Mouse (Mus musculus): Measurements from ENCODE around the gene Ccdc97. TPM values are rescaled to one million over a fixed set of nuclear protein-coding genes. Genes with fewer than 3 reads are reported as not detected.

Gene Ccdc97
- polyA plus RNA-seq, 1 experiment from 2014 or later, result 25.6 TPM

GRCm38 (mm10) chr7:25684659-25685058 lies 34.2 kb downstream of the Ccdc97 start:
- H3K4me1 ChIP-seq (ENCODE audit: insufficient read depth, low read length), result peaks cover 43% of the 10 kb centered on the region
- H3K27me3 ChIP-seq (ENCODE audit: insufficient read depth, low read length), result peaks cover 16% of the 10 kb centered on the region
- ATAC-seq (ENCODE audit: low FRiP score, low TSS enrichment), result no peak
- H3K4me2 ChIP-seq (replicated peaks; ENCODE audit: low read depth, low read length), result no peak overlapping the region
- H3K9ac ChIP-seq (replicated peaks; ENCODE audit: low read length), result no peak overlapping the region
- H3K4me3 ChIP-seq (ENCODE audit: low read length), result no peak overlapping the region
- no peak overlapping the region for H3K27ac ChIP-seq (ENCODE audit: low read length)
- WGBS, result 96% methylated on average over 6 of the region's 6 CpGs
- no peaks in the 10 kb centered on the region for H3K9me3 ChIP-seq (ENCODE audit: low read length)
- no peaks in the 10 kb centered on the region for H3K36me3 ChIP-seq (ENCODE audit: insufficient read depth, low read length)

GRCm38 (mm10) chr7:25683474-25684180 lies 35.3 kb downstream of the Ccdc97 start:
- no peak for ATAC-seq (ENCODE audit: low FRiP score, low TSS enrichment)
- 0 out of 2 replicates have a peak overlapping the region, but pooled peaks have one; percentile 25 for H3K27ac ChIP-seq (ENCODE audit: low read length)
- WGBS, result 60% methylated on average over 7 of the region's 7 CpGs

GRCm38 (mm10) chr7:25681341-25682231 lies 37.3 kb downstream of the Ccdc97 start:
- no peaks in the 10 kb centered on the region for H3K36me3 ChIP-seq (ENCODE audit: insufficient read depth, low read length)
- H3K9me3 ChIP-seq (ENCODE audit: low read length), result no peaks in the 10 kb centered on the region

More at GRCm38 (mm10) chr7:25683474-25684180, 35.3 kb downstream of the Ccdc97 start:
- Histone ChIP-seq H3K9me3 (ENCODE audit: low read length) (no peaks in the 10 kb centered on the region), H3K27me3 (ENCODE audit: insufficient read depth, low read length) (peaks cover 12% of the 10 kb centered on the region), H3K4me3 (ENCODE audit: low read length) (no peak overlapping the region), H3K4me1 (ENCODE audit: insufficient read depth, low read length) (peaks cover 32% of the 10 kb centered on the region), H3K9ac (replicated peaks; ENCODE audit: low read length) (no peak overlapping the region; the same call in 1 of the 2 replicates), H3K36me3 (ENCODE audit: insufficient read depth, low read length) (no peaks in the 10 kb centered on the region), H3K4me2 (replicated peaks; ENCODE audit: low read depth, low read length) (no peak overlapping the region)

GRCm38 (mm10) chr7:25680514-25681258 lies 38.2 kb downstream of the Ccdc97 start, which contains the start of gene B9d2:
Gene B9d2, plus strand, starts transcription at chr7:25680780.
- Histone ChIP-seq H3K4me2 (replicated peaks; ENCODE audit: low read depth, low read length) (peak within 1 kb of the TSS; percentile 64), H3K9ac (replicated peaks; ENCODE audit: low read length) (peak within 1 kb of the TSS; percentile 64), H3K27ac (ENCODE audit: low read length) (peak within 1 kb of the TSS; percentile 87), H3K4me3 (ENCODE audit: low read length) (peak within 1 kb of the TSS; percentile 57), H3K36me3 (ENCODE audit: insufficient read depth, low read length) (no peaks in the 10 kb centered on the region), H3K4me1 (ENCODE audit: insufficient read depth, low read length) (peaks cover 11% of the 10 kb centered on the region), H3K27me3 (ENCODE audit: insufficient read depth, low read length) (peaks cover 15% of the 10 kb centered on the region), H3K9me3 (ENCODE audit: low read length) (no peaks in the 10 kb centered on the region)
- WGBS, result under 1% methylated on average over 46 of the region's 46 CpGs
- peak; percentile 97 for ATAC-seq (ENCODE audit: low FRiP score, low TSS enrichment)

More at GRCm38 (mm10) chr7:25681341-25682231, 37.3 kb downstream of the Ccdc97 start:
- no peak overlapping the region for H3K27ac ChIP-seq (ENCODE audit: low read length)
- ATAC-seq (ENCODE audit: low FRiP score, low TSS enrichment), result no peak
- H3K9ac ChIP-seq (replicated peaks; ENCODE audit: low read length), result no peak overlapping the region
- 60% methylated on average over 15 of the region's 15 CpGs for WGBS
- peak overlapping the region; percentile 64 for H3K4me2 ChIP-seq (replicated peaks; ENCODE audit: low read depth, low read length)
- peaks cover 20% of the 10 kb centered on the region for H3K4me1 ChIP-seq (ENCODE audit: insufficient read depth, low read length)
- peaks cover 8% of the 10 kb centered on the region; the same call in 1 of the 2 replicates for H3K27me3 ChIP-seq (ENCODE audit: insufficient read depth, low read length)
- H3K4me3 ChIP-seq (ENCODE audit: low read length), result peak overlapping the region; percentile 57

GRCm38 (mm10) chr7:25679971-25680370 lies 38.9 kb downstream of the Ccdc97 start:
- ATAC-seq (ENCODE audit: low FRiP score, low TSS enrichment), result no peak
- Histone ChIP-seq H3K36me3 (ENCODE audit: insufficient read depth, low read length) (no peaks in the 10 kb centered on the region), H3K4me2 (replicated peaks; ENCODE audit: low read depth, low read length) (peak overlapping the region; percentile 64), H3K9ac (replicated peaks; ENCODE audit: low read length) (peak overlapping the region; percentile 64), H3K27me3 (ENCODE audit: insufficient read depth, low read length) (peaks cover 21% of the 10 kb centered on the region), H3K4me3 (ENCODE audit: low read length) (peak overlapping the region; percentile 57), H3K27ac (ENCODE audit: low read length) (no peak overlapping the region), H3K4me1 (ENCODE audit: insufficient read depth, low read length) (peaks cover 14% of the 10 kb centered on the region), H3K9me3 (ENCODE audit: low read length) (no peaks in the 10 kb centered on the region)
- WGBS, result 11% methylated on average over 6 of the region's 6 CpGs

- Histone ChIP-seq H3K4me3 (ENCODE audit: low read length) (no peak overlapping the region), H3K27ac (ENCODE audit: low read length) (no peak overlapping the region), H3K27me3 (ENCODE audit: insufficient read depth, low read length) (peaks cover 36% of the 10 kb centered on the region), H3K4me1 (ENCODE audit: insufficient read depth, low read length) (peaks cover 17% of the 10 kb centered on the region), H3K9me3 (ENCODE audit: low read length) (no peaks in the 10 kb centered on the region), H3K4me2 (replicated peaks; ENCODE audit: low read depth, low read length) (no peak overlapping the region), H3K9ac (replicated peaks; ENCODE audit: low read length) (no peak overlapping the region), H3K36me3 (ENCODE audit: insufficient read depth, low read length) (no peaks in the 10 kb centered on the region)
- WGBS, result 89% methylated on average over 7 of the region's 7 CpGs
- ATAC-seq (ENCODE audit: low FRiP score, low TSS enrichment), result no peak
These were observed 41.9 kb downstream of the Ccdc97 start for GRCm38 (mm10) chr7:25677013-25677412.

- Histone ChIP-seq H3K4me2 (replicated peaks; ENCODE audit: low read depth, low read length) (no peak overlapping the region), H3K27ac (ENCODE audit: low read length) (no peak overlapping the region), H3K9ac (replicated peaks; ENCODE audit: low read length) (no peak overlapping the region), H3K4me3 (ENCODE audit: low read length) (no peak overlapping the region), H3K4me1 (ENCODE audit: insufficient read depth, low read length) (peaks cover 16% of the 10 kb centered on the region), H3K9me3 (ENCODE audit: low read length) (no peaks in the 10 kb centered on the region), H3K36me3 (ENCODE audit: insufficient read depth, low read length) (no peaks in the 10 kb centered on the region), H3K27me3 (ENCODE audit: insufficient read depth, low read length) (peaks cover 36% of the 10 kb centered on the region)
- no peak for ATAC-seq (ENCODE audit: low FRiP score, low TSS enrichment)
- 72% methylated on average over 15 of the region's 15 CpGs for WGBS
These were observed 42.7 kb downstream of the Ccdc97 start for GRCm38 (mm10) chr7:25676085-25676781.

GRCm38 (mm10) chr7:25675405-25675804 lies 43.5 kb downstream of the Ccdc97 start:
- no peak for ATAC-seq (ENCODE audit: low FRiP score, low TSS enrichment)
- Histone ChIP-seq H3K9me3 (ENCODE audit: low read length) (no peaks in the 10 kb centered on the region), H3K4me2 (replicated peaks; ENCODE audit: low read depth, low read length) (peak overlapping the region; percentile 68; the same call in 1 of the 2 replicates), H3K4me1 (ENCODE audit: insufficient read depth, low read length) (peaks cover 13% of the 10 kb centered on the region), H3K36me3 (ENCODE audit: insufficient read depth, low read length) (no peaks in the 10 kb centered on the region), H3K9ac (replicated peaks; ENCODE audit: low read length) (no peak overlapping the region), H3K4me3 (ENCODE audit: low read length) (peak overlapping the region; percentile 46), H3K27me3 (ENCODE audit: insufficient read depth, low read length) (peaks cover 36% of the 10 kb centered on the region), H3K27ac (ENCODE audit: low read length) (no peak overlapping the region)
- 35% methylated on average over 6 of the region's 6 CpGs for WGBS

Data from kidney, embryonic 16.5 days (tissue).